Mouse (Mus musculus) ZHBTc4 (cell line): ENCODE results near the gene Sfn.
A peak's percentile ranks its signal among the peaks of the same experiment; 100 is the strongest.

ENCODE experiments used
- DNase-seq: peaks from one replicate; pipeline ENCODE4 v3.0.0-alpha.2; 2011; ENCODE audit warnings: low read depth, low spot score

The Sfn gene

DNA sequence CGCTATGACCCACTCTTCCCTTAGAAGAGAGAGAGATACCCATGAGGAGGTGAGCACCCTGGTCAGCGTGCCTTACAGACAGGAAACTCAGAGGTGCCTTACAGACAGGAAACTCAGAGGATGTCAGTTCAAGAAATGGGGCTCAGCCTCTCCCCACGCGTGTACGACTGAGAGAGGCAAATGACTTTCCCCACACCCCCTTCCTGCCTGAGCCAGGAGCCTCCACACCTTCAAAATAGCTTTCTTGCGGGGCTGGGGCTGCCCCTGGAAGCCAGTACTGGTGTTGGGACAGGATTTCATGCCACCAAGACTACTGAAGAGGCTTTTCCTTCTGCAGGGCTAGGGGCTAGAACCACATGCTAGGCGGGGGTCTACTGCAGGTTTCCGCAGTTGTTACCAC, 18.7 kb upstream of the Sfn start:
- DNase-seq: no peak

DNA sequence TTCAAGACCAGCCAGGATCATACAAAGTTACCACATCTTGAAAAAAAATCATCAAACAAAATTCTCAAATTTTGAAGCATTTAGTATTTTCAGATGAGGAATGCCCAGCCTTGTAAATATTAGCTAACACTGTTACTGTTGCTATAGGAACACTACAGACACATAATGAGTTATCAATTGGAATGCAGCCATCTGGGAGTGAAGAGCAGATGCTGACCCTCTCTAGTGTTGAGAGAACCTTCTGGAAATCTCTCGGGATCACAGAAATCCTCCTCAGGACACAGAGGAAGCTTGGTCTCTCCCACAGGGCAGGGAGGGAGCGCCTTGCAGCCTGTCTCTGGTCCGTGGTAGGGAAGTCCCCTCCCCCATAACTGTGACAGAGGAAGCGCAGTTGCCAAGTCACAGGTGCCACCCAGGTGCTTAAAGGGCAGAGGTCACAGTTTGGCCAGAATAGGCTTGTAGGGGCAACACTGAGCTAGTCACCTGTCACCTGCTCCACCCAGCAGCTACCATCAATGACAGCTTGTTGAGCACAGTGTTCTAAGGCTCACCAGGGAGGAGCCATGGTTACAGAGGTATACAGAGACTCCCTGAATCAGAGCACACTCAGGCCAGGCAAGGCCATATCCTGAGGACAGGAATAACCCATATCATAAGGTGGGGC, 17.6 kb upstream of the Sfn start:
- no peak for DNase-seq

DNA sequence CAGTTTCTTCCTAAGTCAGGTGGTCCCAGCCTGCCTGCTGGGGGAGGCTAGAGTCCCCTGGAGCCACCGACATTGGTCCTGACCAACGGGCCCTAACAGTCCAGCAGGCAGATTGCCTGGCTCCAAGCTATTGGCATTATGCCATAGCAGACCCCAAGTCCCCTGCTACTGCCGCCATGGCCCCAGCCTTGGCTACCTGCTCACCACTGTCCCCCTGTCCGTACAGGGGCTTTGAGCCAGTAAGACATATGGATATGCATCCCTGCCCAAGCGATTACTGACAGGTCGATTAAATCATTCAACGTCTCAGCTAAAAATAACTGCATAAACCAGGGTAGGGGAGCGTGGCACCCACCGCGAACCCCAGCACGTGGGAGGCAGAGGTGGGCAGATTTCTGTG, 16.0 kb upstream of the Sfn start:
- no peak for DNase-seq

DNA sequence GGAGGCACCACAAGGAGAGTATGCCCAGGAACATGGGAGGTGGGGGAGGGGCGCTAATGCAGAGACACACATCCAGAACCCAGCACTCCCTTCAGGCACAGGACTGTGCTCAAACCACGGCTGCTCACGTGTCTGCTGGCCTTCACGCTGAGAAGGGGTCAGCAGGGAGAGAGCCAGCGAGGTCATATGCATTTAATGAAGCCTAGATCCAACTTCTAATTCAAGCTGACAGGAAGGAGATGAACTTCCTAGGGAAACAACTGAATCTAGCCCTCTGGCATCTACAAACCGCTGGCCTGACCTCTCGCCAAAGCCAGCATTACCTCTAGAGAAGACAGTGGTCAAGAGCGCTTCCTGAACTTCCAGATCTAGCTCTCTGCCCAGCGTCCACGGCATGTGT, 13.4 kb upstream of the Sfn start:
- DNase-seq: no peak

DNA sequence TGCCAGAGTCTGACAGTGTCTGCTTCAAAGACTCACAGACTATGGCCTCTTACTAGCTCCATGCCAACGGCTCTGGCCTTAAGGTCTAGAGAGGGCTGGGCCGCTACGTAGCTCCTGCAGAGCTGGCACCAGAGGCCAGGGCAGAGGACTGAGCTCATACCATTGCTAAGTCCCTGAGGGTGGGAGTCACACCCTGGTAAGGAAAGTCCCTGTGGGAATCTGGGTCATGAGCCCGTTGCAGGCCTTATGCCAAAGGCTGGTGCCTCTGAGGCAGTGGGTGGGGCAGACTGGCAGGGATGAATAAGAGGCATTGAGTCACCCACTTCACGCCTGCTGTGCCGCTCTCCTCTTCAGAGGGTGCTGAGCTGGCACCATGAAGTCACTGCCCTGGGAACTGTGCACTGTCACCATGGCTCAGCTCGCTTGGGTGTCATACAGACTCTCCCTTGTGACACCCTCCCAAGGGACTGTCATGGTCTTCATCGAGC, 12.3 kb upstream of the Sfn start:
- no peak for DNase-seq

DNA sequence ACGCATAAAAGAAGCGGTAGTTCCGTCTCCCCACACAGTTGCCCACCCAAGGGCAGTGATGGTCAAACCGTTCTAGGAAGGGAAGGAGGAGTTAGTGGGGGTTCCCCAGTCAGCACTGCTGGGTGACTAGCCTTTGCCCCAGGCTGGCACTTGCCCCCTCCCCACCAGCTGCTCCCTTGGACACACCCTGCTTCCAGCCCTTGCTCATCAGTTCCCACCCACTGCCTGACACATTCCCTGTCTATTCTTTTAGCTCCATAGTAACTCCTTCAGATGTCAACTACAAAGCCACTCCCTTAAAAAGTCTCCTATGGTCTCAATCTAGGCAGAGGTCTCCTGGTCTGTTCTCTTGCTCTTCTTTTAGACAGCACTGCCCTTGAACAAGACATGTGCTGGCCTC, 11.9 kb upstream of the Sfn start:
- DNase-seq: no peak

DNA sequence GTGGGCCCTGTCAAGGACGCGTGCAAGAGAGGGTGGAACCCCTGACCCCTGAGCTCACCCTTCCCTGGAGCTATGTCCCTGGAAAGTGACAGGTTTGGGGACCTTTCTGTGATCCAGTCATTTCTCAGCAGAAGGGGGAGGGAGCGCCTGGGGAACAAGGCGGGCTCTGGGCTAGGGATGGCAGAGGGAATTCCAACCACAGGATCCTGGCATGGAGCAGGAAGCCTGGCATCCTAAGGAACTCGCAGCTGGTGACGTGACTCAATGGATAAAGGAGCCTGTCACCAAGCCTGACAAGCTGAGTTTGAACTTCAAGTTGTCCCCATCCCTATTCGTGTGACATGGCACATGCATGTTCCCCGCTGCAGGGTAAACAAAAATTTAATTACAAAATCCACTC, 11.1 kb upstream of the Sfn start:
- no peak for DNase-seq

DNA sequence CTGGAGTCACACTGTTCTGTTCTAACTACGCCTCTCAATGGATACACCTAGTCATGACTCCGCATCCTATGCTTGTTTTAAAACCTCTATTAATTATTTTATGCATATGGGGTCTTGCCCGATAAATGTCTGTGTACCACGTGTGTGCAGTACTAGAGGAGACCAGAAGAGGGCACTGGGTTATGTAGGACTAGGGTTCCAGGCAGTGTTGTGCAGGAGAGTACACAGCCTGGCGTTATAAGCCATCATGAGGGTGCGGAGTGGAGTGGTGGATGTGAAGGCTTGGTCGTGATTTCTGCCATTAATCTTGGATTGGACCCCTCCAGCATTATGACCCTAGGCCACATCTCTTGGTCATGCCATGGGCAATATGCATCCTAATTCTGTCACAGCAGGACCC, 10.4 kb upstream of the Sfn start:
- DNase-seq: peak; percentile 70

DNA sequence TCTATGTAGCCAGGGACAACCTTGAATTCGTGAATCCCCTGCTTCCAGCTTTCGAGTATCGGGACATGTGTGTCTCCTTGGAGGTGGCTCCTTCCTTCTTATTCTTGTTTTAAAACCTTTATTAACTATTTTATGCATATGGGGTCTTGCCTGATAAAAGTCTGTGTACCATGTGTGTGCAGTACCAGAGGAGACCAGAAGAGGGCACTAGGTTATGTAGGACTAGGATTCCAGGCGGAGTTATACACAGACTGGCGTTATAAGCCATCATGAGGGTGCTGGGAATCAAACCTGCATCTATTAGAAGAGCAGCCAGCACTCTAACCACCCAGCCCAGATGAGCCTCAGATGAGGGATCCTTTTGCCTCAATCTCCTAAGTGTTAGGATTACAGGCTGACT, 9.8 kb upstream of the Sfn start:
- peak; percentile 86 for DNase-seq

DNA sequence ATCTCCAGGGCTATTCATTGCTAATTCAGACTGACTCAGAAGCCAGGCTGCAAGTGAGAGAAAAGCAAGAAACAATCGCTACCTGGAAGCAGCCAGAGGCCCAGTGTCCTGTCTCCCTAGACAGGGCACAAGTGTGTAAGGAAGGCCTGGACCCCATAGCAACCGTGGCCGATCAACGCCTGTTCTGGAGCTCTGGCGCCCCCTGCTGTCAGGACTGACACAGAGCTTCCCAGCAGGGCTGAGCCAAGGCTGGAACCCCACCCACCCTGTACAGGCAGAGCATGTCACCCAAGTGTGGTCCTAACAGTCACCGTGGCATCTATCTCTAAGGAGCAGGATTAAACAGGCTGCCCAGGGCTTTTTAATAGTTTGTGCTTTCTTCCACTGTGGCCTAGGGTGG, 7.8 kb upstream of the Sfn start:
- peak; percentile 90 for DNase-seq

DNA sequence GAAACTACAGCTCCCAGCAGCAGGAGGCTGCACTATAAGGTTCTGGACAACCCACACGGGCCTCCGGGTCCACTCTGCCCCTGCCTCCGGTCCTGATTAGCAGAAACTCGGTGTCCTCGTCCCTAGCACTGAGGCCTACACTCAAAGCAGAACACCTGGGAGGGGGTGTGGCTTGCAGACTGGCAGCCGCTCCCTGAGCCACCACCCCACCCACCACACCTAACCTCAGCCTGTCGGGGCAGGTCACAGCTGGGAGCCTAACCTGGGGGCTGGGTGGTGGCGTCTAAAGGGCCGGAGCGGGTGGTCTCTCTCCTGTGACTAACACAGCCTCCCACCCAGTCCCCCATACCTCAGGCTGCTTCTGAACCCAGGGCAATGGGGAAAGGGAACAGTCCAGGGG, 5.3 kb upstream of the Sfn start:
- no peak for DNase-seq

DNA sequence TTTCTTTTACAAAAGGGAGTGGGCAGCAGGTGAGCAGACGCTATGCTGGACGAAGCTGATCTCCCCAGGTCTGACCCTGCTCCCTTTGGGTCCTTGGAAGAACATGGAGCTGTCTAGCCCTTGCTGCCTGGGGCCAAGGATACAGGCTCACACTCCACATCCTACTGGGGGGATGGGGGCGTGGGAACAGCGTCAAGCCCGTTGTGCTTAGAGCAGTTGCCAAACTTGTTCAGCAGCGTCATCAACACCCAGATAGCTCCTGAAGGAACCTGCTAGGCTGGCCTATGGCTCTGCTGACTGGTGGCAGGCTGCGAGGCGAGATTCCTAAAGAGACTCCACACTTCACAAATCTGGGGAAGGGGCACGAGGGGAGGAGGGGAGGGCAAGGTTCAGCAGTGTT, 3.4 kb upstream of the Sfn start:
- no peak for DNase-seq

DNA sequence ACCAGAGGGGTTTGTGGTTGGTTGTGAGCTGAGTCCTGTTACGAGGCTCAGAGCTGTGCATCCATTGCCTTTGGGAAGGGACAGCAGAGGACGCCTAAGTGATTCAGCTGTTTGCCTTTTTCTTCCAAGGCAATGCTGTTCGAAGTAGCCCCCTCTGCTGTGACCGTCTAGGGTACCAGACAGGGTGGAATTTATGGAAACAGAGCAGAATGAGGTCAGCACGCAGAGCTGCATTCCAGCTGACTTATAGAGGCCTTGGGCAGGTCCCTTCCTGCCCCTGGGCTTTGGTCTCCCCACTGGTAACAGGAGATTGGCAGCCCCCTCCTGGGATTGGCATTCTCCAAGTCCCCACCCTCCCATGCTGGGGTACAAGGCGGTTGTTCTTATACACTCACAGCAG, 2.9 kb upstream of the Sfn start:
- no peak for DNase-seq

DNA sequence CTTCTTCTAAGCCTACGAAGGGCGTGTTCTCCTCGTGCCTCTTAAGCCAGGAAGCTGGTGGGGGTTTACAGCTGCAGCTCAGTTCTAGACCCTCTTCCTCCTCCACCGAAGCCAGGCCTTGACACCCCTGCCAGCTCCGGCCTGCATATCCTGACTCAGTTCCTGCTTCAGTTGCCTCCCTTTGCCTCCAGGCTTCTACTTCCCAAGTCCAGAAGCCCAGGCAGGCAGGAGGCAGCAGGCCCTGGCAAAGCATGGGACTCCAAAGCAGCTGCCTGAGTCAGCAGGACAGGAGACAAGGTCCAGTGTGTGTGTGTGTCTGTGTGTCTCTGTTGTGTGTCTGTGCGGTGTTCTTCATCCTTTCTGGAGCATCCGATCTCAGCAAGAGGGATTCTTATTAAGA, 2.2 kb upstream of the Sfn start:
- DNase-seq: no peak

DNA sequence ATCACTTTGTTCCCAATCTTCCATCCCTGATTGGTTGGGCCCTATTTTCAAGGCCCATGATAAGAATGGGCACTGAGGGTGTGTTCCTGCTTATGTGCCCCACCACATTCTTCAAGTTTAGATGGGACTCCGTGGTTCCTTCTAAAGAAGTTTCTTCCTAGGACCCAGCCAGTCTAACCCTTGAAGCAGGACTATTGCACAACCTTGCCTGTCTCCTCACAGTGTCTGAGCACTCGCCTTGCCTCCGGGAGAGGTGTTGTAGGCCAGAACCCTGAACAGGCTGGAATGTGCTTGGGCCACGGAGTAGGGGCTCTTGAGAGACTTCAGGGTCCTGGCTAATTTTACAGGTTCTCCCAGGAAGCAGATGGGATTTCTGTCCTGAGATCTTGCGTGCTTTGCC, 1.1 kb upstream of the Sfn start:
- DNase-seq: no peak

DNA sequence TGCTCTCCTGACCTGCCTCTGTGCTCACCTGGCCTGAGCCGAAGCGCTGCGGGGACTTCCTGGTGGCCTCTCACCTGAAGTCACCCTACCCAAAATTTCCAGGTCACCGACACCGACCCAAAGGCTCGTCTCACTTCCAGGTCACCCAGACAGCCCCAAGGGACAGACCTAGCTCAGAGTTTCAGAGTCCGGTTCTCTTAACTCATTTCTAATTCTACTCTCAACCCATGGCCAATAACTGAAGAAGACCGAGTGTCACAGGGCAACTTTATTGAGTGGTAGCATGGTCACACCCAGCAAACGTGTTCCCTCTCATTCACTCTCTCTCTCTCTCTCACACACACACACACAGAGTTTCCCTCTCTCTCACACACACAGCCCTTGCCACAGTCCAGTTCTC, 1.7 kb downstream of the Sfn start:
- no peak for DNase-seq

DNA sequence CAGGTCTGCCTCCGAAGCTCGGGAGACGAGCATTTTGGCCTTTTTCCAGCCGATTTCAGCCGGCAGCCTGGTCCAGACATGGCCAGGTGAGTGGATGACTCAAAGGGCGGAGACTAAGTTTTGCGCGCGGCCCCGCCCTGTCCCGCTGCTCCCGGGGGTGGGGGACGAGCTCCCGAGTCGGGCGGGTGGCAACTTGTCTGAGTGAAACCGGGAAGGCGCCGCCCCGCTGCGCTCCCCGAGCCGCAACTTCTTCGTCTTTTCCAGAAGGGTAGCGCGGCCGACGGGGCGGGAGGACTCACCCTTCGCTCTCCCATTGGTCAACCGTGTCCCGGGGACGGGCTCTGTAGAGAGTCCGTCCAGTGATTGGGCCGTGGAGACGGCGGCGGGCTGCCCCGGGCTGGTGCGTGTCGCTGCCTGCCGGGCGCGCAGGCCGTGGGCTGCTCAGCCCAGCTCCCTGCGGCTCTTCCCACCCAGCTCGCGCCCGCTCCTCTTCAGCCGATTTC, 2.3 kb downstream of the Sfn start:
- peak; percentile 92 for DNase-seq

DNA sequence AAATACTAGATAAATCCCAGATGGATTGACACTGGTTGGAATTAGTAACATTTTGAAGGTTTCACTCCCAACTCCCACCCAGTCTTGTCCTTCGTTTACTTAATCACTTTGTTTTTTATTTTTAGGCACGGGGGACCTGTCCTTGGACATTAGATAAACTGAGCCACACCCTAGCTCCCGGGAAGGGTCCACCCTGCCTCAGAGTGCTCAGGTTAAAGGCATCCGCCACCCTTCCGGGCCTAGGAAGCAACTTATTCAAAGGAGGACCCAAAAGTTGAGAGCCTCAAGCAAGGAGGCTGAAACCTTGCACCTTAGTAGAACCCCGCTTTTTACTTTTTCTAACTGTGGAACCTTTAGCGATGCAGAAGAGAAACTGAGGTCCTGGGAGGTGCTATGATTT, 2.9 kb downstream of the Sfn start:
- DNase-seq: no peak

DNA sequence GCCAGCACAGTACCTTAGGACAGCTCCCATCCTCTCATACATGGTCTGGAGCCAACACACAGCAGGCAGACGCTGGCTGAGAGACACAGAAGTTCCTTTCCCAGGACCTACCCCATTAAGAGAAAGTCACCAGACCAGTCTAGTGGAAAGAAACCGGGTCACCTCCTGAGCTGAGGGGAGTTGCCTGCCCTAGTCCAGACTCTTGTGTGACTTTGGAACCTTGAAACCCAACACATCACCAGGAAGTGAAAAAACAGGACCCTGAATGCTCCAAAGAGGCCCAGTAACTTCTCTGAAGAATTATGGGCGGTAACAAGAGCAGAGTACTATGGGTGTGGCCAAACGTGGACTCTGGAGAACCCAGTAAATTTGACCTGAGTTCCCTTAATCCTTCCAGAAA, 3.4 kb downstream of the Sfn start:
- peak; percentile 66 for DNase-seq

DNA sequence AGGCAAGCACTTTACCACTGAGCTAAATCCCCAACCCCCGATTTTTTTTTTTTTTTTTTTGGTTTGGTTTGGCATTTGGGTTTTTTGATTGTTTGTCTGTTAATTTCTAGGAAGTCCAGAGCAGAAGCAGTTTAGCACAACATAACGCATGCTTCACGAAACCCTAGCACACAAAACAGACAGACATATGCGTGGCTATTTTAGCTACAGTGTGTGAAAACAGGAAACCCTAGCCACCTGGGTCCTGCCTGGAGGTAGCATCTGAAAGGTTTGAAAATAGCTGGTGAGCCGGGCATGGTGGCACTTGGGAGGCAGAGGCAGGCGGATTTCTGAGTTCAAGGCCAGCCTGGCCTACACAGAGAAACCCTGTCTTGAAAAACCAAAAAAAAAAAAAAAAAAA, 5.9 kb downstream of the Sfn start:
- DNase-seq: no peak

DNA sequence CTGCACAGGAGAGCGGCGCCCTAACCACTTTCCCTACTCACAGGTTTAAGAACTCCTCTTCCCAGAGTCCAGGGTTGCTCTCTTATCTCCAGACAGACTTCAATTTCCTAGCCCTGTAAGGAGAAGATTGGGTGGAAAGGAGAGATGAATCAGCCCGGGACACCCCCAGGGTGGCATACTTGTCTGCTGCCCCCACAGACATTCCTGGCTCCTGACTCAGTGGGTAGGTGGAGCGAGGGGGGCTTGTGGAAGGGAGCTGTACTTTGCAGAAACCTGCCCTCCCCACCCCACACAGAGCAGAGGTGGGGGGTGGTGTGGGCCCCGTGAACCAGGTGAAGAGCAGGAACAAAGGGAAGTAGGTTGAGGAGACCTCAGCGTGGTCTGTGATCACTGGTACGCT, 6.4 kb downstream of the Sfn start:
- no peak for DNase-seq

DNA sequence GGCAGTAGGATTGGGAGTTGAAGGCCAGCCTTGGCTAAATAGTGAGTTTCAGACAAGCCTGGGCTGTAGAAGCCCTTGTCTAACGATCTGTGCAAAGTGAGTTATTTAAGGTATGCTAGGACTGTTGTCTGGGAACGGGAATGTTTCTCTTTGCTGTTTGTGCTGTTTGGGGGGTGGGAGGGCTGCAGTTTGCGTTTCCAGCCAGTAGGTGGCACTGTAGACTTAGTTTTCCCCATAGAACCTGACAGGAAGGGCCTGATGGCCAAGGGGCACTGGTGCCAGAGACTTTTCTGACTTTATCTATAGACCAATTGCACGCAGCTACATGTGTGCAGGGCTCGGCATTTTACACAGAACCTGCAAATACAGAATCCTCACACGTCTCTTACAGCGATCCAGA, 9.4 kb downstream of the Sfn start:
- peak; percentile 66 for DNase-seq

DNA sequence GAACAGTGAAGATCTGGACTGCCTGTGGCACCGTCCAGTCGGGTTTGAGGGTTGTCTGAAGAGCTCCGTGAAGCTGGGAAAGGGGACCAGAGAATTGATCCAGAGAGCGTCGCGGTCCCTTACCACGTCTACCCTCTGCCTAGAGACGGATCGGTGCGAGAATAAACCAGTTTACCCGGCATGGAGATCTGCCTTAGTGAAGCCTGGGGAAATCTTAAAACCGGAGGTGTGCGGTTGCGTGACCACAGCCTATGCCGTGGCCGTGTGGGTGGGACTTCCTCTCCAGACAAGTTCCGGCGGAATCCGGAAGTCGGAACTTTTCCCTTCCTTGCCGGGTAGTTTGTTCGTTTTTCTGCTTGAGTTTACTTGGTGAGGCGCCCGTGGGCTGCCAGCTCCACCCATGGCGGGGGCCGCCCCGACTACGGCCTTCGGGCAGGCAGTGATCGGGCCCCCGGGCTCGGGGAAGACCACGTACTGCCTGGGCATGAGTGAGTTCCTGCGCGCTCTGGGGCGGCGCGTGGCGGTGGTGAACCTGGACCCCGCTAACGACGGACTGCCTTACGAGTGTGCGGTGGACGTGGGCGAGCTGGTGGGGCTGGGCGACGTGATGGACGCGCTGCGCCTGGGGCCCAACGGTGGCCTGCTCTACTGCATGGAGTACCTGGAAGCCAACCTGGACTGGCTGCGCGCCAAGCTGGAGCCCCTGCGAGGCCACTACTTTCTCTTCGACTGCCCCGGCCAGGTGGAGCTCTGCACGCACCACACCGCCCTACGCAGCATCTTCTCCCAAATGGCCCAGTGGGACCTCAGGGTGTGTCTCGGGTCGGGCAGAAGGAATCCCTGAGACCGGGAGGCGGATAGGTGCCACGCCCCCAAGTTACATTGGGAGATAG, 17.7 kb downstream of the Sfn start, which contains the start of gene Gpn2:
TSS of gene Gpn2 (plus strand) at position 304 of the 893 bp plus-strand sequence.
- peak; percentile 94 for DNase-seq
